ENCODE assay signal across 17 mouse cellular contexts in the genomic region with DNA sequence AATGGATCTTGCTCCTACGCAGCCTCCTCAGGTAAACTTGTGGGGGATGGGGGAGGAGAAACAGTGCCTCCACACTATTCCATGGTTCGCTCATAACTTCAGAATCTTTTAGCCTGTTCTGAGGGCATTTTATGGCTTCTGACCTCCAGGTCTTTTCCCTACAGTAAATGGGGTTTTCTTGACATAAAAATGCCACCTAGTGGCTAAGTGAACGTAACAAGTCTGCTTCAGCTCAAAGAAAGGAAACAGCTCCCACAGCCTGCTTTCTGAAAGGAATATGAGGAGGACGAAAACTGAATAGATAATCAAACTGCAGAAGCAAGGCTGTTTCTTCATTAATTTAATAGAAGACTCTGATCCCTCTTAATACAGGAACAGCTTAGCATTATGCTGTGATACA.
DNase-seq lines count a peak whose midpoint lies in the region; ATAC-seq and TF ChIP-seq lines count a peak whose summit lies in the region.
"Had no signal": no experiment of that assay in that cellular context is flagged by ENCODE, and none has a peak within 500 bp of the region (broad histone marks: within the 10 kb centered on the region; RNA-seq: fewer than 3 reads in every experiment).

No protein-coding gene starts in this region.

- TF ChIP-seq EP300 in heart, postnatal 0 days (IDR thresholded peaks at IDR 0.05; ENCODE audit: low read depth): no peak
- TF ChIP-seq EP300 in liver, embryonic 14.5 days (IDR thresholded peaks at IDR 0.05; ENCODE audit: low read depth): no peak
- no peak for TF ChIP-seq EP300 in MEL (IDR thresholded peaks at IDR 0.05; ENCODE audit: low read depth in 1 of 2, low read length in 2 of 2)

- no peaks in the 10 kb centered on the region for H3K27me3 ChIP-seq in heart, postnatal 0 days (ENCODE audit: control insufficient read depth, insufficient read depth, low read length)
- no peaks in the 10 kb centered on the region; the same call in 1 of the 2 replicates for H3K27me3 ChIP-seq in heart, embryonic 12.5 days (replicated peaks)
- no peaks in the 10 kb centered on the region for H3K27me3 ChIP-seq in liver, embryonic 14.5 days (ENCODE audit: control insufficient read depth, insufficient read depth, low read length)
- H3K27me3 ChIP-seq in liver, embryonic 11.5 days (replicated peaks; ENCODE audit: control insufficient read depth, insufficient read depth, low read length): no peaks in the 10 kb centered on the region
- no peaks in the 10 kb centered on the region for H3K27me3 ChIP-seq in MEL (ENCODE audit: control insufficient read depth in 1 of 2, insufficient read depth in 2 of 2, low read length in 2 of 2)
- H3K27me3 ChIP-seq: heart, embryonic 15.5 days; lung, embryonic 15.5 days; midbrain, embryonic 12.5 days; neural tube, embryonic 13.5 days had no signal

- no peak for DNase-seq in heart, postnatal 0 days (ENCODE audit: low spot score)
- DNase-seq in liver, embryonic 14.5 days (ENCODE audit: low read depth in 3 of 3, low spot score in 3 of 3): no peak
- no peak for DNase-seq in liver, embryonic 11.5 days (ENCODE audit: low spot score)
- peak; percentile 55 for DNase-seq in MEL (ENCODE audit: low read depth, low spot score)
- peak; percentile 63 for DNase-seq in embryo, embryonic 11 days
- no peak for DNase-seq in c-Kit-positive CD71-positive TER-119-positive erythroid progenitor cells, embryonic 14.5 days (ENCODE audit: low spot score)
- no peak for DNase-seq in spleen, adult 18-20 months
- DNase-seq: gastrocnemius, postnatal 25 days; right cerebral cortex, postnatal 14 days had no signal

- WGBS in heart, postnatal 0 days: 48% methylated on average over 4 of the region's 4 CpGs
- 49% methylated on average over 4 of the region's 4 CpGs for WGBS in heart, embryonic 12.5 days
- WGBS in liver, embryonic 14.5 days (ENCODE audit: insufficient replicate concordance): 35% methylated on average over 4 of the region's 4 CpGs
- 48% methylated on average over 4 of the region's 4 CpGs for WGBS in liver, embryonic 11.5 days

- H3K4me1 ChIP-seq in heart, postnatal 0 days (ENCODE audit: control insufficient read depth, insufficient read depth): no peaks in the 10 kb centered on the region
- H3K4me1 ChIP-seq in heart, embryonic 12.5 days (replicated peaks): 0 out of 2 replicates have a peak, but pooled peaks cover 3% of the 10 kb centered on the region
- H3K4me1 ChIP-seq in liver, embryonic 14.5 days (replicated peaks; ENCODE audit: control insufficient read depth in 2 of 2, insufficient read depth in 2 of 2, low read length in 1 of 2): peaks cover 10 to 21% of the 10 kb centered on the region in 2 experiments
- peaks cover 16% of the 10 kb centered on the region for H3K4me1 ChIP-seq in liver, embryonic 11.5 days (replicated peaks; ENCODE audit: control insufficient read depth, insufficient read depth, low read length)
- H3K4me1 ChIP-seq in MEL (ENCODE audit: control insufficient read depth in 1 of 2, insufficient read depth in 2 of 2, low read length in 2 of 2): peaks cover 0 to 19% of the 10 kb centered on the region in 2 experiments; a peak in 3 of 4 replicates
- H3K4me1 ChIP-seq: forebrain, embryonic 12.5 days; heart, embryonic 15.5 days; lung, embryonic 15.5 days; midbrain, embryonic 12.5 days; neural tube, embryonic 13.5 days had no signal

- H3K79me2 ChIP-seq in MEL (ENCODE audit: control insufficient read depth, insufficient read depth, low read length, poor library complexity): no peaks in the 10 kb centered on the region

- no peak overlapping the region for H3K4me2 ChIP-seq in heart, postnatal 0 days (ENCODE audit: low read depth, low read length)
- no peak overlapping the region for H3K4me2 ChIP-seq in heart, embryonic 12.5 days
- no peak overlapping the region for H3K4me2 ChIP-seq in liver, embryonic 14.5 days (ENCODE audit: low read depth)
- no peak overlapping the region for H3K4me2 ChIP-seq in liver, embryonic 11.5 days
- H3K4me2 ChIP-seq: forebrain, embryonic 12.5 days; heart, embryonic 15.5 days; lung, embryonic 15.5 days; midbrain, embryonic 12.5 days; neural tube, embryonic 13.5 days had no signal

- no peak overlapping the region for H3K9ac ChIP-seq in heart, postnatal 0 days (replicated peaks; ENCODE audit: low read depth, low read length)
- no peak overlapping the region for H3K9ac ChIP-seq in heart, embryonic 12.5 days
- H3K9ac ChIP-seq in liver, embryonic 14.5 days (replicated peaks): no peak overlapping the region
- H3K9ac ChIP-seq in liver, embryonic 11.5 days (ENCODE audit: low read depth, low read length): no peak overlapping the region
- H3K9ac ChIP-seq in MEL (ENCODE audit: control insufficient read depth, low read depth, low read length, poor library complexity, severe bottlenecking): no peak overlapping the region
- H3K9ac ChIP-seq: forebrain, embryonic 12.5 days; heart, embryonic 15.5 days; lung, embryonic 15.5 days; midbrain, embryonic 12.5 days; neural tube, embryonic 13.5 days had no signal

- H3K9me3 ChIP-seq in heart, postnatal 0 days (replicated peaks; ENCODE audit: control insufficient read depth, low read length): peaks cover 7% of the 10 kb centered on the region; the same call in 1 of the 2 replicates
- H3K9me3 ChIP-seq in heart, embryonic 12.5 days (replicated peaks): peaks cover 3% of the 10 kb centered on the region; the same call in 1 of the 2 replicates
- no peaks in the 10 kb centered on the region for H3K9me3 ChIP-seq in liver, embryonic 14.5 days (ENCODE audit: control insufficient read depth, low read length)
- no peaks in the 10 kb centered on the region for H3K9me3 ChIP-seq in liver, embryonic 11.5 days (ENCODE audit: control insufficient read depth, low read length)
- H3K9me3 ChIP-seq in MEL (replicated peaks; ENCODE audit: insufficient read depth, low read length): no peaks in the 10 kb centered on the region
- H3K9me3 ChIP-seq: heart, embryonic 15.5 days; lung, embryonic 15.5 days; midbrain, embryonic 12.5 days had no signal

- no peak overlapping the region for H3K4me3 ChIP-seq in heart, postnatal 0 days (ENCODE audit: low read depth, low read length)
- no peak overlapping the region for H3K4me3 ChIP-seq in heart, embryonic 12.5 days
- H3K4me3 ChIP-seq in liver, embryonic 14.5 days (ENCODE audit: insufficient read depth in 1 of 2, low read depth in 2 of 2, low read length in 2 of 2): no peak overlapping the region
- H3K4me3 ChIP-seq in liver, embryonic 11.5 days (ENCODE audit: low read depth, low read length): no peak overlapping the region
- no peak overlapping the region for H3K4me3 ChIP-seq in MEL (ENCODE audit: control insufficient read depth in 1 of 2, insufficient read depth in 1 of 2, low read depth in 2 of 2, low read length in 2 of 2)
- H3K4me3 ChIP-seq: forebrain, embryonic 12.5 days; heart, embryonic 15.5 days; lung, embryonic 15.5 days; midbrain, embryonic 12.5 days; neural tube, embryonic 13.5 days had no signal

- no peak for TF ChIP-seq POLR2A in MEL (IDR thresholded peaks at IDR 0.05; ENCODE audit: control insufficient read depth in 1 of 2, insufficient read depth in 1 of 2, low read depth in 1 of 2, low read length in 2 of 2, poor library complexity in 1 of 2)

- no peak overlapping the region for H3K27ac ChIP-seq in heart, postnatal 0 days (ENCODE audit: low read depth)
- H3K27ac ChIP-seq in heart, embryonic 12.5 days (ENCODE audit: poor library complexity, severe bottlenecking): no peak overlapping the region
- no peak overlapping the region for H3K27ac ChIP-seq in liver, embryonic 14.5 days
- no peak overlapping the region for H3K27ac ChIP-seq in liver, embryonic 11.5 days (ENCODE audit: low read depth, low read length)
- H3K27ac ChIP-seq in MEL (ENCODE audit: control insufficient read depth, low read depth, low read length): no peak overlapping the region
- H3K27ac ChIP-seq: forebrain, embryonic 12.5 days; heart, embryonic 15.5 days; lung, embryonic 15.5 days; midbrain, embryonic 12.5 days; neural tube, embryonic 13.5 days had no signal

- H3K36me3 ChIP-seq in heart, postnatal 0 days (replicated peaks; ENCODE audit: control insufficient read depth, insufficient read depth, low read length): no peaks in the 10 kb centered on the region
- H3K36me3 ChIP-seq in heart, embryonic 12.5 days: no peaks in the 10 kb centered on the region
- H3K36me3 ChIP-seq in liver, embryonic 14.5 days (replicated peaks; ENCODE audit: control insufficient read depth, insufficient read depth, low read depth): no peaks in the 10 kb centered on the region
- no peaks in the 10 kb centered on the region for H3K36me3 ChIP-seq in liver, embryonic 11.5 days (ENCODE audit: control insufficient read depth, insufficient read depth, low read length)
- peaks cover 0 to 24% of the 10 kb centered on the region in 2 experiments; a peak in 2 of 4 replicates for H3K36me3 ChIP-seq in MEL (ENCODE audit: control insufficient read depth in 1 of 2, insufficient read depth in 2 of 2, low read length in 2 of 2)
- H3K36me3 ChIP-seq: forebrain, embryonic 12.5 days; heart, embryonic 15.5 days; lung, embryonic 15.5 days; midbrain, embryonic 12.5 days; neural tube, embryonic 13.5 days had no signal

- no peak for ATAC-seq in heart, postnatal 0 days (ENCODE audit: insufficient read depth, low read depth)
- ATAC-seq in heart, embryonic 12.5 days (ENCODE audit: insufficient number of reproducible peaks, low FRiP score): no peak
- ATAC-seq in liver, embryonic 14.5 days (ENCODE audit: insufficient read depth): no peak
- no peak for ATAC-seq in liver, embryonic 11.5 days (replicated peaks; ENCODE audit: low FRiP score)
- ATAC-seq: activated CD4-positive, CD25-positive, alpha-beta regulatory T cell, adult 4 months; inflammation-experienced regulatory T-cells, adult 6 months had no signal

- TF ChIP-seq CTCF in heart, postnatal 0 days (IDR thresholded peaks at IDR 0.05; ENCODE audit: low read depth): peak; percentile 24; the same call in 1 of the 2 replicates
- peak; percentile 29; the same call in 1 of the 2 replicates for TF ChIP-seq CTCF in liver, embryonic 14.5 days (IDR thresholded peaks at IDR 0.05; ENCODE audit: low read depth)
- TF ChIP-seq CTCF in MEL (IDR thresholded peaks at IDR 0.05 in 2 of 3, conservative IDR thresholded peaks at IDR 0.05 in 1 of 3; ENCODE audit: control insufficient read depth in 1 of 3, insufficient read depth in 1 of 3, low read depth in 2 of 3, low read length in 3 of 3, poor library complexity in 1 of 3, severe bottlenecking in 1 of 3): peak; percentile 4 to 65 (median 37); a peak in 4 of 6 replicates

- peak; percentile 51 for TF ChIP-seq RAD21 in MEL (IDR thresholded peaks at IDR 0.05; ENCODE audit: low read depth, low read length)

TF ChIP-seq in MEL, 35 proteins besides CTCF, POLR2A, EP300 and RAD21:
- TF ChIP-seq SMC3 (IDR thresholded peaks at IDR 0.05; ENCODE audit: low read depth, low read length) (peak; percentile 49), ZC3H11A (IDR thresholded peaks at IDR 0.05; ENCODE audit: low read depth, low read length) (peak; percentile 32; the same call in 1 of the 2 replicates), ZMIZ1 (IDR thresholded peaks at IDR 0.05; ENCODE audit: low read depth, low read length) (no peak)

Comparison
In these comparisons a context has a peak if more than half of its experiments do, and no peak if none do; other contexts are left out.
1. DNase-seq: peak in MEL (single experiment) and embryo, embryonic 11 days (single experiment); none in heart, postnatal 0 days (single experiment), liver, embryonic 14.5 days (0 of 3), liver, embryonic 11.5 days (single experiment), c-Kit-positive CD71-positive TER-119-positive erythroid progenitor cells, embryonic 14.5 days (single experiment) and spleen, adult 18-20 months (0 of 2).
2. Peak in every context shown above with its lines, with median percentiles within 50 percentile points of each other: CTCF ChIP-seq.